Mouse (Mus musculus): ENCODE data around the gene Hnrnpm. TPM values are rescaled to one million over a fixed set of nuclear protein-coding genes. Genes with fewer than 3 reads are reported as not detected.
"Not testable (repeated sequence)": the region's sequence is repeated elsewhere in the genome, so short reads cannot be mapped to it uniquely, and the experiment has no call there.

The Hnrnpm gene
- polyA plus RNA-seq, 1 experiment = 320 TPM

DNA sequence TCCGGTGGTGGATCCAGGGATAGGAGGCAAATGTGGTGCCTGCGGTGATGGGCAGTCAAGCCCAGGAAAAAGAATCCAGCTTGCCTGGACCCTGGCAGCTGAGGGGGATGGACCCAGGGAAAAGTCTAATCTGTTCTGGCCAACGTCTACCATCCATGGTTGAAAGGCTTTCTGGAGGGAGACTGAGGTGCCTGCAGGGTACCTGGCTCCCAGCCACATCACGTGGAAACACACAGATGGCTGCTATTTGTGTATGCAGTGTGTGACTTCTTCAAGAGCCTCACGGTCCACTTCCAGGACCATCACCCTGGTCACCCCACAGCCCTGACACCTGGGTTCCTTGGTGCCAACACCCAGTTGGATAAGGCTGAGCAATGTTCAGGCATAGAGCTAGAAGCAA, 54.9 kb downstream of the Hnrnpm start:
- no peak for TF ChIP-seq CTCF (IDR thresholded peaks at IDR 0.05; ENCODE audit: low read depth, low read length)
- no peak for TF ChIP-seq POLR2A (IDR thresholded peaks at IDR 0.05; ENCODE audit: borderline replicate concordance, low read depth, low read length)
- H3K4me1 ChIP-seq (ENCODE audit: control insufficient read depth, insufficient read depth, low read length) = peaks cover 19% of the 10 kb centered on the region
- H3K27ac ChIP-seq (ENCODE audit: insufficient read depth, low read depth, low read length) = no peak overlapping the region
- no peak overlapping the region for H3K4me3 ChIP-seq (ENCODE audit: insufficient read depth, low read length)

DNA sequence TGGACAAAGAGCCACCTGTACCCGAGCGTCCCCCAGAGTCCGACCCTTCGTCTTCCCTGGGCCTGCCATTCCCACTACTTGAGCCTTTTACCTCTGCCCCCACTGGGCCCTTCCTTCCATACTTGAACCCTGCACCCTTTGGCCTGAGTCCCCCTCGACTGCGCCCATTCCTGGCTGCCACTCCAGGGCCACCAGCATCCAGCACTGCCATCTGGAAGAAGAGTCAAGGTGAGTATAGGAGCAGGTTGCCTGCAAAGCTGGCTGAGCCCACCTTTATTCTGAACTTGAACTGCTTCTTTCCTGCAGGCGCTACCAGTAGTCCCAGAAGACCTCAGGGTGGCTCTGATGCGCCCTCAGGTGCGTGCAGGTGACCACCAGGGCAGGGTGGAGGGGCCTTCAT, 55.4 kb downstream of the Hnrnpm start:
- Histone ChIP-seq H3K27ac (ENCODE audit: insufficient read depth, low read depth, low read length) (no peak overlapping the region), H3K4me1 (ENCODE audit: control insufficient read depth, insufficient read depth, low read length) (peaks cover 18% of the 10 kb centered on the region), H3K4me3 (ENCODE audit: insufficient read depth, low read length) (no peak overlapping the region)
- TF ChIP-seq CTCF (IDR thresholded peaks at IDR 0.05; ENCODE audit: low read depth, low read length) (no peak), POLR2A (IDR thresholded peaks at IDR 0.05; ENCODE audit: borderline replicate concordance, low read depth, low read length) (no peak)

DNA sequence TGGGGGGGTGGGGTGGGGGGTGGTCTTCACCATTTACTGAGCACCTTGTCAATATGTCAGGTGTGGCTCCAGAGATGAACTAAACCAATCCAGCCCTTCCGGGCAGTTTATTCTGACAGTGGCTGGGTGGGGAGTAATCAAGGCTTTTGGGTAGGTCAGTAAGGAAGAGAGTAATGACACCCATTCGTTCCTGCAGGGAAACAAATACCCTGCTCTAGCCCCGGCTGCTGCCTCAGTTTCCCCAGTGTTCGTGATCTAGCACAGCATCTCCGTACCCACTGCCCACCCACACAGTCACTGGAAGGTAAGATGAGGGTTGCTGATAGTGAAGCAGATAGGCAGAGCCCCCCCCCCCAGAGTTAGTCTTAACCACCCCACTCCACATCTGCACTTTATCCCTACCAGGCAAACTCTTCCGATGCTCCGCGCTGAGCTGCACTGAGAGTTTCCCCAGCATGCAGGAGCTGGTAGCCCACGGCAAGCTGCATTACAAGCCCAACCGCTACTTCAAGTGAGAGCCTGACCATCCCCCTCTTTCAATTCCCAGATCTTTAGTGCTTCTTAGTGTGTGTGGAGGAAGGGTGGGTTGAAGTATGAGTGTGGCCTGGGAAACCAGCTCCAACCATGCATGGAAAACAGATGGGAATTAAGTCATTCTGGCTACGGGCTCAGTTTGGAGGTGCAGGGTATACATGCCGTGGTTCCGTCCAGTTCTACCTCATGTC, 56.3 kb downstream of the Hnrnpm start:
- Histone ChIP-seq H3K27ac (ENCODE audit: insufficient read depth, low read depth, low read length) (no peak overlapping the region), H3K4me3 (ENCODE audit: insufficient read depth, low read length) (peak overlapping the region; percentile 86; the same call in 1 of the 2 replicates), H3K4me1 (ENCODE audit: control insufficient read depth, insufficient read depth, low read length) (peaks cover 18% of the 10 kb centered on the region)
- TF ChIP-seq CTCF (IDR thresholded peaks at IDR 0.05; ENCODE audit: low read depth, low read length) (no peak), POLR2A (IDR thresholded peaks at IDR 0.05; ENCODE audit: borderline replicate concordance, low read depth, low read length) (no peak)

DNA sequence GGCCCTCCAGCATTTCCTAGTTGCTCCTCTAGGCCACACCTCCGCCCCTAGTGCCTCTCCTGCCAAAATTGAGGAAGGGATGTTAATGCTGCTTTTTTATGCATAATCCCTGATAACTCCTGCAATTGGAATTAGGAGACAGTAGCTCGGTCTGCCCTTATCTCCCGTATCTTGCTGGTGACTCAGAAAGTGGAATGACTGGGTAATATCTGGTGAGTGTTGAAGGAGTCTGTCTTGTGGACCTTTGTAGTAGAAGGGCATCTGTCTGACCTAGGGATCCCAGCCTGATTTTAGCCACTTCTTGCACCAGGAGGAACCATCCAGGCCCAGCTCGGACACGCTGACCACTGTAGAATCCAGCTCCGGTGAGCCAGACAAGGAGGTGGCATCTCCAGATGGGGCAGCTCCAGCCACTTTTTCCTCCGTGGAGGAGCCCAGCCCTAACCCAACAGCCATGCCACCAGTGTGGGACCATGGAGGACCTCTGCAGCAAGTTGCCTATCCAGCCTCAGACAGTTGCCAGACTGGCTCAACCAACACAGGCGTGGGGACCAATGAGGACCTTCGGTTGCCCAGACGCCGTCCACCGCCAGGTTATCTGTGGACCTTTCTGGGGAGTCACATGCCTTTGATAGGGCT, 57.1 kb downstream of the Hnrnpm start:
- H3K4me1 ChIP-seq (ENCODE audit: control insufficient read depth, insufficient read depth, low read length) = peaks cover 18% of the 10 kb centered on the region
- TF ChIP-seq POLR2A (IDR thresholded peaks at IDR 0.05; ENCODE audit: borderline replicate concordance, low read depth, low read length) (no peak), CTCF (IDR thresholded peaks at IDR 0.05; ENCODE audit: low read depth, low read length) (no peak)
- H3K4me3 ChIP-seq (ENCODE audit: insufficient read depth, low read length) = peak overlapping the region; percentile 86
- peak overlapping the region; percentile 64 for H3K27ac ChIP-seq (ENCODE audit: insufficient read depth, low read depth, low read length)

DNA sequence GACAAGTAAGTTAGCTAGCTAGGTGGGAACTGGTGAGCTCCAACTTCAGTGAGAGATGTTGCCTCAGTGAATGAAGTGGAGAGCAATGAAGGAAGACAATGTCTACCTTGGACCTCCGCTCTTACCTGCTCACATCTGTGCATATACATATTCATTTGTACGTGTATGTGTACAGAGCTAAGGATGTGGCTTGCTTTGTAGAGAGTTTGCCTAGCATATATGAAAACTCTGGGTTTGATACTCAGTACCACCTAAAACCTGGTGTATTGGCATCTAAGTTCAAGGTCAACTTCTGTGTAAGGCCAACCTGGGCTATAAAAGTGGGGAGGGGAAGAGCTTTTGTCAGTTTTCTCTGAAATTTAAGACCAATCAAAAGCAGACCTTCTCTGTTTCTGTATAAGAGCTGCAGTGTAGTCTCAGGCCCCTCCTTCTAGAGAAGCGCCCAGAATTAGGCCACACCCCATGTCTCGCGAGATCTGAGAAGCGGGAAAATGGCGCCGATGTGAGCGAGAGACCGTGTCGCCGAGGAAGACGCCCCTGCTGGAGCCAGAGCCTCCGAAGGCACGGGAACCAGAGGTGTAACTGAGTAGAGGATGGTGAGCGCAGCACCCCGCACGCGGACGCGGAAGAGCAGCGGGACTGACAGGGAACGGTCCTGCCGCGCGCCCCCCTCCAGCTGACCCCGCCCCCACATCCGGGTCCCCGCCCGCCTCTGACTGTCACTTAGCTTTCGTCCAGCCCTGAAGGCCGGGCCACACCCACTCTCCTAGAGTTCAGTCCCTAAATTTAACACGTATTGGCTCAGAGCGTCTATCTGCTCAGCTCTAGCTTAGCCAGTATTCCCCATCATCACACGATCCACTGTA, 57.8 kb downstream of the Hnrnpm start, which contains the start of gene Zfp414:
Gene Zfp414 (plus strand): TSS at position 470 of the 866 bp plus-strand sequence.
- peak within 1 kb of the TSS; percentile 86 for H3K4me3 ChIP-seq (ENCODE audit: insufficient read depth, low read length)
- peaks cover 18% of the 10 kb centered on the region for H3K4me1 ChIP-seq (ENCODE audit: control insufficient read depth, insufficient read depth, low read length)
- TF ChIP-seq CTCF (IDR thresholded peaks at IDR 0.05; ENCODE audit: low read depth, low read length) (no peak), POLR2A (IDR thresholded peaks at IDR 0.05; ENCODE audit: borderline replicate concordance, low read depth, low read length) (no peak)
- H3K27ac ChIP-seq (ENCODE audit: insufficient read depth, low read depth, low read length) = peak within 1 kb of the TSS; percentile 90

DNA sequence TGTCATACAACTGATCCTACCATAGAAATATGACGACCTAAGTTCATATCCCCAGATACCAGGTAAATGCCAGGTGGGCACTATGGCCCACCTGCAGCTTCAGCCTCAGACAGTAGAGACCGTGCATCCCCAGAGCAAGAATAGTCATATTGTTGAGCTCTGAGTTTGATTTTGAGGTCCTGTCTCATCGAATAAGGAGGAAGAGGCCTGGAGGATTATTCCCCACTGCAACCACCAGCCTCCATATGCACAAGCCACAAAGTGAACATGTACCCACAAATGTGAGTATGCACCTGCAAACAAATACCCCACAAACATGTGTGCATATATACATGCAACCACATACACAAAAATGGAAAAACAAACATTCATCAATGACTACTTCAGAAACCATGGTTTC, 59.4 kb downstream of the Hnrnpm start:
- no peak overlapping the region for H3K4me3 ChIP-seq (ENCODE audit: insufficient read depth, low read length)
- no peak overlapping the region for H3K27ac ChIP-seq (ENCODE audit: insufficient read depth, low read depth, low read length)
- TF ChIP-seq POLR2A (IDR thresholded peaks at IDR 0.05; ENCODE audit: borderline replicate concordance, low read depth, low read length) (no peak), CTCF (IDR thresholded peaks at IDR 0.05; ENCODE audit: low read depth, low read length) (no peak)
- H3K4me1 ChIP-seq (ENCODE audit: control insufficient read depth, insufficient read depth, low read length) = peaks cover 18% of the 10 kb centered on the region

DNA sequence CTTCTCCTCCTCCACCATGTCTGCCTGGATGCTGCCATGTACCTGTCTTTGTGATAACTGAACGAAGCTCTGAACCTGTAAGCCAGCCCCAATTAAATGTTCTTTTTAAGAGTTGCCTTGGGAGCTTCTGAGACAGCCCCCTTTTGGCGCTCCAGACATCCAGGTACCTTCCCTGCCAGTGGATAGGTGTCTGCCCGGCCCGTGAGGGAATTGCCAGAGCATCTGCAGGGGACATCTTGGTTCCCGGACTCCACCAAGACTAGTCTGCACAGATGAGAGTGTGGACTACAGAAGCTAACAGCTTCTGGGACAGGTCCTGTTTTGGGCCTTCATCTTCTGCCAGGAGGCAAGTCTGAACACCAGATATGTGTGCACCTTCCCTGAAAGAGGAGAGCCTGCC, 72.9 kb downstream of the Hnrnpm start:
- not testable (repeated sequence) for H3K4me3 ChIP-seq (ENCODE audit: insufficient read depth, low read length); H3K4me1 ChIP-seq (ENCODE audit: control insufficient read depth, insufficient read depth, low read length); H3K27ac ChIP-seq (ENCODE audit: insufficient read depth, low read depth, low read length)

DNA sequence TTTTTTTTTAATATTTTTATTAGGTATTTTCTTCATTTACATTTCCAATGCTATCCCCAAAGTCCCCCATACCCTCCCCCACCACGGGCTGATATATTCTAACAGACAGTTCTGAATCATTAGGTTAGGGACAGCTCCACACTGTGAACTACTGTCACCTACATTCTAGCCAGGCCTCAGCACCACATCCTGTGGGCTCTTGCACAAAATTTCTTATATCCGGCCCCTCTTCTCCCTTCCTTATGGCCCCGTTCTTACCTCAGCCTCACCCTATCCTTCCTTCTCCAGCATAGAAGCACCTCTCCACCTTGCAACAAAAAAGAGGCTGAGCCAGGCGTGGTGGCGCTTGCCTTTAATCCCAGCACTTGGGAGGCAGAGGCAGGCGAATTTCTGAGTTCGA, 76.1 kb downstream of the Hnrnpm start:
- no peak overlapping the region for H3K4me3 ChIP-seq (ENCODE audit: insufficient read depth, low read length)
- no peak overlapping the region for H3K27ac ChIP-seq (ENCODE audit: insufficient read depth, low read depth, low read length)
- H3K4me1 ChIP-seq (ENCODE audit: control insufficient read depth, insufficient read depth, low read length) = no peaks in the 10 kb centered on the region
- TF ChIP-seq CTCF (IDR thresholded peaks at IDR 0.05; ENCODE audit: low read depth, low read length) (no peak), POLR2A (IDR thresholded peaks at IDR 0.05; ENCODE audit: borderline replicate concordance, low read depth, low read length) (no peak)

DNA sequence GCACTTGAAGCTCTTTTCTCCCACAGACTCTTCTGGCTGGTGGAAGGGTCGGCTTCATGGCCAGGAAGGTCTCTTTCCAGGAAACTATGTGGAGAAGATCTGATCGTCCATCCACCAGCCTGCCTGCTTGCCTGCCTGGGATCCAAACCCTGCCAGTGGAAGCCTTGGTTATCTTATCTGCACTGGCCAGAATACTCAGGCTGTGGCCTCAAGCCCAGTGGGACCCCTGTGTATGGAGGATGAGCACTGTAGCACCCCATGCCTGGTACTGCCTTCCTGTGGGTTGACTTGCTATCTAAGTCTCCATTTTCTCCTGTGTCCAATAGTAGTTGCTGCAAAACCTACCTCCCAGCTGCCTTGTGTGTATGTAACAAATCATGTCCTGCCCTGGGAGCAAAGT, 79.4 kb downstream of the Hnrnpm start:
- H3K27ac ChIP-seq (ENCODE audit: insufficient read depth, low read depth, low read length) = no peak overlapping the region
- no peak overlapping the region for H3K4me3 ChIP-seq (ENCODE audit: insufficient read depth, low read length)
- no peaks in the 10 kb centered on the region for H3K4me1 ChIP-seq (ENCODE audit: control insufficient read depth, insufficient read depth, low read length)
- TF ChIP-seq POLR2A (IDR thresholded peaks at IDR 0.05; ENCODE audit: borderline replicate concordance, low read depth, low read length) (no peak), CTCF (IDR thresholded peaks at IDR 0.05; ENCODE audit: low read depth, low read length) (no peak)

DNA sequence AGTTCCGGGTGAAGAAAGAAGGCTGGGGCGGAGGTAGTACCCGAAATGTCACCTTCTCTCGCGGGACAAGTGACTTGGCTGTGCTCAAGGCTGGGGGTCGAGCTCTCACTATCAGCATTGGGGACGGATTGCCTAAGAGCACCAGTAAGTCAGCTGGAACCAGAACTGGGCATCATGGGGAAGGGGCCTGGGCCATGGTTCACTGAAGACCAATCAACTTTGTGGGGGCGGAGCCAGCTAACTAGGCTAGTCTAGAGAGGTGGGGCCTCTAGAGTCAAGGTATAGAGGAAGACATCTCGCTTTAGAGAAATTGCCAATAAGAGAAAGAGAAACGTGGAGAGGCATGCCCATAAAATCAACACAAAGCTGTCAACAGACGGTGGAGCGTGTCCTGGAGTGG, 84.7 kb downstream of the Hnrnpm start:
- no peak for TF ChIP-seq POLR2A (IDR thresholded peaks at IDR 0.05; ENCODE audit: borderline replicate concordance, low read depth, low read length)
- TF ChIP-seq CTCF (IDR thresholded peaks at IDR 0.05; ENCODE audit: low read depth, low read length) = no peak
- Histone ChIP-seq H3K27ac (ENCODE audit: insufficient read depth, low read depth, low read length) (no peak overlapping the region), H3K4me1 (ENCODE audit: control insufficient read depth, insufficient read depth, low read length) (no peaks in the 10 kb centered on the region), H3K4me3 (ENCODE audit: insufficient read depth, low read length) (no peak overlapping the region)
